Mouse (Mus musculus) neural tube, embryonic 10.5 days (tissue): ENCODE results near the gene Atp8a2.
"Not testable (repeated sequence)": the region's sequence is repeated elsewhere in the genome, so short reads cannot be mapped to it uniquely, and the experiment has no call there.

Source experiments
- DNase-seq: peaks from one replicate; pipeline ENCODE4 v3.0.0-alpha.2; 2017; ENCODE audit warnings: low spot score; ENCODE audit errors: extremely low spot score

Atp8a2 gene

GRCm38 (mm10) chr14:59614149-59614548 lies 582.8 kb downstream of the Atp8a2 start:
- not testable (repeated sequence) for DNase-seq

GRCm38 (mm10) chr14:59612920-59613625 lies 583.9 kb downstream of the Atp8a2 start:
- peak; percentile 68 for DNase-seq

GRCm38 (mm10) chr14:59607021-59607420 lies 590.0 kb downstream of the Atp8a2 start:
- no peak for DNase-seq

- peak; percentile 74 for DNase-seq
Measured at GRCm38 (mm10) chr14:59605671-59606353, 591.2 kb downstream of the Atp8a2 start.

GRCm38 (mm10) chr14:59604002-59604645 lies 592.9 kb downstream of the Atp8a2 start:
- no peak for DNase-seq

- no peak for DNase-seq
Measured at GRCm38 (mm10) chr14:59598260-59598627, 598.7 kb downstream of the Atp8a2 start.

- DNase-seq: peak; percentile 99
Measured at GRCm38 (mm10) chr14:59597398-59598259, 599.4 kb downstream of the Atp8a2 start, which contains the start of gene Cdadc1. Gene Cdadc1, minus strand, starts transcription at chr14:59597959.

- DNase-seq: no peak
Measured at GRCm38 (mm10) chr14:59594988-59595387, 602.0 kb downstream of the Atp8a2 start.

GRCm38 (mm10) chr14:59592593-59592992 lies 604.4 kb downstream of the Atp8a2 start:
- no peak for DNase-seq

GRCm38 (mm10) chr14:59591901-59592300 lies 605.1 kb downstream of the Atp8a2 start:
- no peak for DNase-seq

- no peak for DNase-seq
Measured at GRCm38 (mm10) chr14:59590614-59591013, 606.4 kb downstream of the Atp8a2 start.
